In the genomic region with DNA sequence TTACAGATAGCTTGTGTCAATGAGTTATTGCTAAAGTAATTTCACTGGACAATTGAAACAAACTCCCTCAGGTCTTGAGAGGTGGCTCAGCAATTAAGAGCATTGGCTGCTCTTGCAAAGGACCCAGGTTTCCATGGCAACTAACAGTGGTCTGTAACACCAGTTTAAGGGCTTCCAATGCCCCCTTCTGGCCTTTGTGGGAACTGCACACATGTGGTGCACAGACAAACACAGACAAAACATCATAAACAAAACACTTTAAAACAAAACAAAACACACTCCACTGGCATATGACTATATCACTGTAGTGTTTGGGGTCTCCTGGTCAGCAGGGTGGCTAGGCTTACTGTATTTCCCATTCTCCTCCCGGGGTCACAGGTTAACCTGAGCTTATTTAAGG, we compare ENCODE assay signal across 10 mouse cellular contexts. TPM values are rescaled to one million over a fixed set of nuclear protein-coding genes. Genes with fewer than 3 reads are reported as not detected.
A peak's percentile ranks its signal among the peaks of the same experiment; 100 is the strongest.
DNase-seq lines count a peak whose midpoint lies in the region; ATAC-seq and TF ChIP-seq lines count a peak whose summit lies in the region.
"Had no signal": no experiment of that assay in that cellular context is flagged by ENCODE, and none has a peak within 500 bp of the region (broad histone marks: within the 10 kb centered on the region; RNA-seq: fewer than 3 reads in every experiment).

No protein-coding gene starts in this region.

- H3K9ac ChIP-seq in forebrain, postnatal 0 days: no peak overlapping the region
- H3K9ac ChIP-seq in forebrain, embryonic 16.5 days (replicated peaks; ENCODE audit: low read depth, low read length): no peak overlapping the region
- H3K9ac ChIP-seq: midbrain, embryonic 12.5 days had no signal

- peak; percentile 64 for TF ChIP-seq CTCF in forebrain, postnatal 0 days (IDR thresholded peaks at IDR 0.05; ENCODE audit: low read depth)

- DNase-seq in forebrain, postnatal 0 days: peak; percentile 41
- peak; percentile 48 for DNase-seq in lung, postnatal 10 days
- DNase-seq in lung, postnatal 14 days: no peak
- peak; percentile 92 for DNase-seq in R1 (ENCODE audit: low read depth, low spot score)
- DNase-seq in naive thymus-derived CD4-positive, alpha-beta T cell, adult 2 months (ENCODE audit: low read depth): peak; percentile 51
- DNase-seq in heart, adult 8-10 months (ENCODE audit: low spot score): no peak

- H3K36me3 ChIP-seq in forebrain, postnatal 0 days (ENCODE audit: insufficient read depth): no peaks in the 10 kb centered on the region
- no peaks in the 10 kb centered on the region for H3K36me3 ChIP-seq in forebrain, embryonic 16.5 days (ENCODE audit: control insufficient read depth, insufficient read depth)
- H3K36me3 ChIP-seq: midbrain, embryonic 12.5 days had no signal

- no peak overlapping the region for H3K4me3 ChIP-seq in forebrain, postnatal 0 days (ENCODE audit: low read depth, low read length)
- H3K4me3 ChIP-seq in forebrain, embryonic 16.5 days (replicated peaks; ENCODE audit: low read length): no peak overlapping the region
- H3K4me3 ChIP-seq: midbrain, embryonic 12.5 days had no signal

- no peak for ATAC-seq in forebrain, postnatal 0 days
- no peak for ATAC-seq in forebrain, embryonic 16.5 days
- no peak for ATAC-seq in cerebellum, adult (ENCODE audit: insufficient number of reproducible peaks, low FRiP score, low TSS enrichment)

- H3K9me3 ChIP-seq in forebrain, postnatal 0 days (ENCODE audit: low read length): no peaks in the 10 kb centered on the region
- H3K9me3 ChIP-seq in forebrain, embryonic 16.5 days (ENCODE audit: control insufficient read depth, low read length): no peaks in the 10 kb centered on the region
- H3K9me3 ChIP-seq: midbrain, embryonic 12.5 days had no signal

- H3K4me1 ChIP-seq in forebrain, postnatal 0 days (ENCODE audit: insufficient read depth): no peaks in the 10 kb centered on the region
- no peaks in the 10 kb centered on the region for H3K4me1 ChIP-seq in forebrain, embryonic 16.5 days (replicated peaks; ENCODE audit: control insufficient read depth, insufficient read depth, low read length)
- H3K4me1 ChIP-seq: midbrain, embryonic 12.5 days had no signal

- no peak overlapping the region for H3K4me2 ChIP-seq in forebrain, postnatal 0 days (ENCODE audit: low read depth)
- no peak overlapping the region for H3K4me2 ChIP-seq in forebrain, embryonic 16.5 days (ENCODE audit: low read length)
- H3K4me2 ChIP-seq: midbrain, embryonic 12.5 days had no signal

- 84% methylated on average over 1 of the region's 1 CpGs for WGBS in forebrain, postnatal 0 days
- 80% methylated on average over 1 of the region's 1 CpGs for WGBS in forebrain, embryonic 16.5 days

- H3K27ac ChIP-seq in forebrain, postnatal 0 days (ENCODE audit: low read depth, low read length): no peak overlapping the region
- no peak overlapping the region for H3K27ac ChIP-seq in forebrain, embryonic 16.5 days (ENCODE audit: low read length)
- H3K27ac ChIP-seq: midbrain, embryonic 12.5 days had no signal

- no peaks in the 10 kb centered on the region for H3K27me3 ChIP-seq in forebrain, postnatal 0 days (ENCODE audit: insufficient read depth, low read length)
- H3K27me3 ChIP-seq in forebrain, embryonic 16.5 days (replicated peaks; ENCODE audit: control insufficient read depth, insufficient read depth, low read length): no peaks in the 10 kb centered on the region
- H3K27me3 ChIP-seq: midbrain, embryonic 12.5 days had no signal

RNA-seq across cellular contexts. Expression of a gene that starts 4.2 kb away (rescaled TPM):
- not detected in 2 replicates for total RNA-seq in forebrain, postnatal 0 days (2014; rRNA removed)
- not detected in 2 replicates for polyA plus RNA-seq in forebrain, postnatal 0 days (2015; fragmentation: Nextera tagmentation; extraction: Ambion mirVana)
- not detected in 2 replicates for polyA plus RNA-seq in forebrain, embryonic 16.5 days (2015; fragmentation: Nextera tagmentation; extraction: Ambion mirVana)
- total RNA-seq in heart, adult 8-10 months (2022): not detected
- polyA plus RNA-seq: midbrain, embryonic 12.5 days; stomach, embryonic 16.5 days had no signal

RNA-seq across cellular contexts. Expression of a gene that starts 16.9 kb away (rescaled TPM):
- total RNA-seq in forebrain, postnatal 0 days (2014; rRNA removed): 174 and 222 TPM in 2 replicates
- polyA plus RNA-seq in forebrain, postnatal 0 days (2015; fragmentation: Nextera tagmentation; extraction: Ambion mirVana): 22.2 and 23.6 TPM in 2 replicates
- polyA plus RNA-seq in forebrain, embryonic 16.5 days (2015; fragmentation: Nextera tagmentation; extraction: Ambion mirVana): 35.0 and 47.7 TPM in 2 replicates
- total RNA-seq in heart, adult 8-10 months (2022): 10 to 100 TPM; 81.3 to 93.0 (median 90.0) TPM

RNA-seq across cellular contexts. Expression of a gene that starts 17.2 kb away (rescaled TPM):
- total RNA-seq in forebrain, postnatal 0 days (2014; rRNA removed): 0.90 and 2.5 TPM in 2 replicates
- polyA plus RNA-seq in forebrain, postnatal 0 days (2015; fragmentation: Nextera tagmentation; extraction: Ambion mirVana): 2.9 and 3.5 TPM in 2 replicates
- polyA plus RNA-seq in forebrain, embryonic 16.5 days (2015; fragmentation: Nextera tagmentation; extraction: Ambion mirVana): 0.73 and 0.94 TPM in 2 replicates
- not detected for total RNA-seq in heart, adult 8-10 months (2022)

Comparison
In these comparisons a context has a peak if more than half of its experiments do, and no peak if none do; other contexts are left out.
1. DNase-seq: peak in forebrain, postnatal 0 days (single experiment), lung, postnatal 10 days (single experiment), R1 (single experiment) and naive thymus-derived CD4-positive, alpha-beta T cell, adult 2 months (single experiment); none in lung, postnatal 14 days (single experiment) and heart, adult 8-10 months (single experiment).